Comparison of ENCODE assay signal across 20 mouse cellular contexts in genomic region chr9:62188379-62188778, GRCm38 (mm10).
DNase-seq lines count a peak whose midpoint lies in the region; ATAC-seq lines count a peak whose summit lies in the region.
"Had no signal": no experiment of that assay in that cellular context is flagged by ENCODE, and none has a peak within 500 bp of the region (broad histone marks: within the 10 kb centered on the region; RNA-seq: fewer than 3 reads in every experiment).

No protein-coding gene starts in this region.

- no peak overlapping the region for H3K4me2 ChIP-seq in hindbrain, embryonic 14.5 days (replicated peaks)
- H3K4me2 ChIP-seq in hindbrain, embryonic 11.5 days (replicated peaks; ENCODE audit: low read depth, low read length), result no peak overlapping the region
- H3K4me2 ChIP-seq: forebrain, embryonic 12.5 days; heart, embryonic 13.5 days; midbrain, embryonic 13.5 days had no signal

- no peaks in the 10 kb centered on the region for H3K9me3 ChIP-seq in hindbrain, embryonic 14.5 days (ENCODE audit: control insufficient read depth, low read length)
- H3K9me3 ChIP-seq in hindbrain, embryonic 11.5 days (ENCODE audit: control insufficient read depth, low read length), result no peaks in the 10 kb centered on the region
- H3K9me3 ChIP-seq: forebrain, embryonic 12.5 days; heart, embryonic 13.5 days; midbrain, embryonic 13.5 days had no signal

- 54% methylated on average over 3 of the region's 3 CpGs for whole genome bisulfite sequencing in hindbrain, embryonic 14.5 days
- WGBS in hindbrain, embryonic 11.5 days, result 66% methylated on average over 3 of the region's 3 CpGs

- peak overlapping the region; percentile 56 for H3K27ac ChIP-seq in hindbrain, embryonic 14.5 days
- no peak overlapping the region for H3K27ac ChIP-seq in hindbrain, embryonic 11.5 days (ENCODE audit: low read depth, low read length)
- H3K27ac ChIP-seq: forebrain, embryonic 12.5 days; gastrocnemius, adult 2 months; heart, embryonic 13.5 days; midbrain, embryonic 13.5 days had no signal

- no peak for ATAC-seq in hindbrain, embryonic 14.5 days (ENCODE audit: low FRiP score)
- ATAC-seq in hindbrain, embryonic 11.5 days (ENCODE audit: low FRiP score), result no peak
- no peak for ATAC-seq in megakaryocyte progenitor cell, adult 5-6 weeks (replicated peaks; ENCODE audit: poor library complexity)
- ATAC-seq: CD4-positive, CD25-positive, alpha-beta regulatory T cell, adult 4 months; intestine, embryonic 16.5 days; lung, postnatal 0 days; midbrain, embryonic 13.5 days; Patski had no signal

- H3K4me3 ChIP-seq in hindbrain, embryonic 14.5 days (replicated peaks; ENCODE audit: low read length), result no peak overlapping the region
- no peak overlapping the region for H3K4me3 ChIP-seq in hindbrain, embryonic 11.5 days (ENCODE audit: low read depth, low read length)
- H3K4me3 ChIP-seq: forebrain, embryonic 12.5 days; gastrocnemius, adult 2 months; heart, embryonic 13.5 days; midbrain, embryonic 13.5 days; myocyte had no signal

- H3K36me3 ChIP-seq in hindbrain, embryonic 14.5 days (replicated peaks; ENCODE audit: control insufficient read depth, insufficient read depth), result no peaks in the 10 kb centered on the region
- no peaks in the 10 kb centered on the region for H3K36me3 ChIP-seq in hindbrain, embryonic 11.5 days (ENCODE audit: control insufficient read depth, insufficient read depth, low read length)
- H3K36me3 ChIP-seq: forebrain, embryonic 12.5 days; heart, embryonic 13.5 days; midbrain, embryonic 13.5 days had no signal

- DNase-seq in hindbrain, embryonic 14.5 days (ENCODE audit: low spot score), result no peak
- no peak for DNase-seq in hindbrain, embryonic 11.5 days (ENCODE audit: low spot score)
- peak; percentile 97 for DNase-seq in brain, adult 2 months (ENCODE audit: low read depth, low spot score)
- DNase-seq in cerebellum, adult 8-10 months, result peak; percentile 72
- DNase-seq in gonadal fat pad, adult 2 months (ENCODE audit: low read depth), result peak; percentile 13
- no peak for DNase-seq in layer of hippocampus, postnatal 14 days (ENCODE audit: low spot score in 2 of 2)
- DNase-seq: gastrocnemius, adult 2 months; heart, adult 11 months; heart, postnatal 4 days; right cerebral cortex, adult 18-20 months; thymus, postnatal 14 days had no signal

- no peak overlapping the region for H3K9ac ChIP-seq in hindbrain, embryonic 14.5 days
- no peak overlapping the region for H3K9ac ChIP-seq in hindbrain, embryonic 11.5 days (ENCODE audit: low read depth, low read length)
- H3K9ac ChIP-seq: forebrain, embryonic 12.5 days; heart, embryonic 13.5 days; midbrain, embryonic 13.5 days had no signal

- peaks cover 25% of the 10 kb centered on the region for H3K4me1 ChIP-seq in hindbrain, embryonic 14.5 days (replicated peaks; ENCODE audit: control insufficient read depth, insufficient read depth, low read length)
- H3K4me1 ChIP-seq in hindbrain, embryonic 11.5 days (replicated peaks; ENCODE audit: control insufficient read depth, insufficient read depth, low read length), result peaks cover 5% of the 10 kb centered on the region; the same call in 1 of the 2 replicates

- no peaks in the 10 kb centered on the region for H3K27me3 ChIP-seq in hindbrain, embryonic 14.5 days (ENCODE audit: control insufficient read depth, insufficient read depth, low read length)
- no peaks in the 10 kb centered on the region for H3K27me3 ChIP-seq in hindbrain, embryonic 11.5 days (ENCODE audit: control insufficient read depth, insufficient read depth, low read length)

Comparison
In these comparisons a context has a peak if more than half of its experiments do, and no peak if none do; other contexts are left out.
1. DNase-seq: peak in brain, adult 2 months (single experiment), cerebellum, adult 8-10 months (single experiment) and gonadal fat pad, adult 2 months (single experiment); none in hindbrain, embryonic 14.5 days (single experiment), hindbrain, embryonic 11.5 days (single experiment) and layer of hippocampus, postnatal 14 days (0 of 2).